Mouse (Mus musculus) G1E (cell line): ENCODE data around the gene Daam1.

Experiments used
- CTCF ChIP-seq: IDR thresholded peaks from 2 replicates; pipeline ENCODE4 v1.5.1; 2012; ENCODE audit warnings: low read depth, low read length, inconsistent platforms, mixed read lengths
- GATA1 ChIP-seq: IDR thresholded peaks from 2 replicates; pipeline ENCODE4 v1.6.1; 2012; ENCODE audit warnings: borderline replicate concordance, low read length, inconsistent platforms, mixed read lengths

DNA sequence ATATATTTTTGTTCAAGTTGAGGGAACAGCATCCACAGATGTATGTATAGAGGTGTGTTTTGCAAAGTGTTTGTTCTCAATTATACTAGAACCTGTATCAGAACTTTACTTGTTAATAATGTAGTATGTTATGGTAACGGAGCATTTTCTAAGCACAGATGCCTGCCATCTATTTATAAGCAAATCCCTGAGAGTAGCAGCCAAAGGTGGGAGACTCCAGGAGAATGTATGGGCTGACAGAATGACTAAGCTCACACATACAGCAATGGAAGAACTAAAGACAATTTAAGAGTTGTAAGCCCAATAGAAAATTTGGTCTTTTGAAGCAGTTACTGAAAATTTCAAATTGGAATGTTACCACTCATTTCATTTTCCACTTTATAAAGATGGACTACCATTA lies 40.3 kb upstream of the Daam1 start:
- TF ChIP-seq CTCF = no peak
- no peak for TF ChIP-seq GATA1
